Mouse (Mus musculus) hindbrain, embryonic 13.5 days (tissue): ENCODE measurements at regions not wholly inside any gene's neighbourhood (a gene's known extent, or its start where the extent isn't known, plus 50 kb on each side); places are given as distances from the start of the nearest gene placed in this dataset.

Experiments used
- ATAC-seq: fragments of 200-750 bp; cut with Nextera tagmentation; 2 replicates; pipeline ENCODE4 v1.8.0; 2017; ENCODE audit warnings: moderate TSS enrichment; ENCODE audit not compliant: low FRiP score
- H3K27ac ChIP-seq: fragments of 300-500 bp; sonication (generic); 2 replicates; pipeline ENCODE4 v1.5.1; 2015; ENCODE audit warnings: inconsistent platforms, mild to moderate bottlenecking, moderate library complexity
- H3K27me3 ChIP-seq: fragments of 300-500 bp; sonication (generic); 2 replicates; pipeline ENCODE4 v1.6.1; 2015; ENCODE audit warnings: mild to moderate bottlenecking, inconsistent platforms
- H3K36me3 ChIP-seq: fragments of 300-500 bp; sonication (generic); 2 replicates; pipeline ENCODE4 v1.6.1; 2015; ENCODE audit warnings: mild to moderate bottlenecking, inconsistent platforms
- H3K4me1 ChIP-seq: fragments of 300-500 bp; sonication (generic); replicated peaks from 2 replicates; pipeline ENCODE4 v1.6.1; 2015; ENCODE audit warnings: inconsistent platforms
- H3K4me2 ChIP-seq: fragments of 300-500 bp; sonication (generic); 2 replicates; pipeline ENCODE4 v1.6.1; 2015; ENCODE audit warnings: inconsistent platforms, mild to moderate bottlenecking, moderate library complexity
- H3K4me3 ChIP-seq: fragments of 300-500 bp; sonication (generic); 2 replicates; pipeline ENCODE4 v1.5.1; 2015; ENCODE audit warnings: mild to moderate bottlenecking, inconsistent platforms
- H3K9ac ChIP-seq: fragments of 300-500 bp; sonication (generic); 2 replicates; pipeline ENCODE4 v1.6.1; 2015; ENCODE audit warnings: mild to moderate bottlenecking, inconsistent platforms
- H3K9me3 ChIP-seq: fragments of 300-500 bp; sonication (generic); 2 replicates; pipeline ENCODE4 v1.6.1; 2016; ENCODE audit warnings: inconsistent platforms
- WGBS: fragments of 180-500 bp; shearing (Covaris S2); methylation state at CpG from one replicate; pipeline ENCODE4 v1.1.7; 2015; 5-methylcytosine and 5-hydroxymethylcytosine counted together

GRCm38 (mm10) chr2:30715720-30716310 is 87.6 kb downstream of the 1700001O22Rik start:
- no peak for ATAC-seq

GRCm38 (mm10) chr2:30713535-30713934 is 89.9 kb downstream of the 1700001O22Rik start:
- H3K36me3 ChIP-seq, result no peaks in the 10 kb centered on the region
- H3K9ac ChIP-seq, result no peak overlapping the region
- H3K4me2 ChIP-seq, result no peak overlapping the region
- no peaks in the 10 kb centered on the region for H3K9me3 ChIP-seq
- 23% methylated on average over 3 of the region's 3 CpGs for WGBS
- ATAC-seq, result no peak
- H3K27ac ChIP-seq, result peak overlapping the region; percentile 44; the same call in 1 of the 2 replicates
- peaks cover 74% of the 10 kb centered on the region for H3K4me1 ChIP-seq
- H3K27me3 ChIP-seq, result no peaks in the 10 kb centered on the region
- H3K4me3 ChIP-seq, result no peak overlapping the region

More at GRCm38 (mm10) chr2:30715720-30716310, 87.6 kb downstream of the 1700001O22Rik start:
- Histone ChIP-seq H3K36me3 (no peaks in the 10 kb centered on the region), H3K4me1 (peaks cover 76% of the 10 kb centered on the region), H3K27ac (peak overlapping the region; percentile 100), H3K4me2 (no peak overlapping the region), H3K27me3 (no peaks in the 10 kb centered on the region), H3K4me3 (no peak overlapping the region), H3K9ac (peak overlapping the region; percentile 73), H3K9me3 (no peaks in the 10 kb centered on the region)
- WGBS, result 78% methylated on average over 4 of the region's 4 CpGs

- H3K4me3 ChIP-seq, result no peak overlapping the region
- WGBS, result 58% methylated on average over 9 of the region's 9 CpGs
These were observed 90.5 kb downstream of the 1700001O22Rik start for GRCm38 (mm10) chr2:30712841-30713401.

GRCm38 (mm10) chr2:30711853-30712498 is 91.5 kb downstream of the 1700001O22Rik start:
- Histone ChIP-seq H3K9ac (peak overlapping the region; percentile 77), H3K4me2 (peak overlapping the region; percentile 74), H3K4me3 (peak overlapping the region; percentile 38), H3K27ac (peak overlapping the region; percentile 97), H3K36me3 (no peaks in the 10 kb centered on the region), H3K4me1 (peaks cover 74% of the 10 kb centered on the region), H3K9me3 (no peaks in the 10 kb centered on the region), H3K27me3 (no peaks in the 10 kb centered on the region)
- ATAC-seq, result peak; percentile 69
- 1% methylated on average over 56 of the region's 63 CpGs for WGBS

More at GRCm38 (mm10) chr2:30712841-30713401, 90.5 kb downstream of the 1700001O22Rik start:
- H3K4me1 ChIP-seq, result peaks cover 74% of the 10 kb centered on the region
- H3K9ac ChIP-seq, result no peak overlapping the region
- H3K9me3 ChIP-seq, result no peaks in the 10 kb centered on the region
- H3K27me3 ChIP-seq, result no peaks in the 10 kb centered on the region
- peak overlapping the region; percentile 74; the same call in 1 of the 2 replicates for H3K4me2 ChIP-seq
- no peak for ATAC-seq
- peak overlapping the region; percentile 97 for H3K27ac ChIP-seq
- H3K36me3 ChIP-seq, result no peaks in the 10 kb centered on the region

- peak overlapping the region; percentile 77 for H3K9ac ChIP-seq
- H3K4me2 ChIP-seq, result peak overlapping the region; percentile 74
- no peaks in the 10 kb centered on the region for H3K36me3 ChIP-seq
- H3K27ac ChIP-seq, result peak overlapping the region; percentile 97
- no peaks in the 10 kb centered on the region for H3K9me3 ChIP-seq
- peak; percentile 61 for ATAC-seq
- no peaks in the 10 kb centered on the region for H3K27me3 ChIP-seq
- WGBS, result 2% methylated on average over 15 of the region's 15 CpGs
- peaks cover 73% of the 10 kb centered on the region for H3K4me1 ChIP-seq
- peak overlapping the region; percentile 38 for H3K4me3 ChIP-seq
These were observed 92.0 kb downstream of the 1700001O22Rik start for GRCm38 (mm10) chr2:30711476-30711852.

GRCm38 (mm10) chr2:30710895-30711294 is 92.6 kb downstream of the 1700001O22Rik start:
- Histone ChIP-seq H3K9ac (peak overlapping the region; percentile 77; the same call in 1 of the 2 replicates), H3K4me3 (no peak overlapping the region), H3K27ac (peak overlapping the region; percentile 97), H3K4me2 (no peak overlapping the region), H3K4me1 (peaks cover 73% of the 10 kb centered on the region), H3K27me3 (no peaks in the 10 kb centered on the region), H3K9me3 (no peaks in the 10 kb centered on the region), H3K36me3 (no peaks in the 10 kb centered on the region)
- no peak for ATAC-seq
- 95% methylated on average over 7 of the region's 7 CpGs for WGBS

GRCm38 (mm10) chr2:30709386-30709884 is 94.0 kb downstream of the 1700001O22Rik start:
- Histone ChIP-seq H3K27me3 (no peaks in the 10 kb centered on the region), H3K36me3 (no peaks in the 10 kb centered on the region), H3K27ac (peak overlapping the region; percentile 98), H3K4me2 (no peak overlapping the region), H3K4me3 (no peak overlapping the region), H3K4me1 (peaks cover 75% of the 10 kb centered on the region), H3K9me3 (peaks cover under 1% of the 10 kb centered on the region; the same call in 1 of the 2 replicates), H3K9ac (no peak overlapping the region)
- no peak for ATAC-seq
- WGBS, result 57% methylated on average over 3 of the region's 3 CpGs

GRCm38 (mm10) chr2:30708762-30709385 is 94.6 kb downstream of the 1700001O22Rik start:
- Histone ChIP-seq H3K27me3 (no peaks in the 10 kb centered on the region), H3K9ac (peak overlapping the region; percentile 82; the same call in 1 of the 2 replicates), H3K4me3 (no peak overlapping the region), H3K27ac (peak overlapping the region; percentile 98), H3K36me3 (no peaks in the 10 kb centered on the region), H3K4me2 (peak overlapping the region; percentile 59; the same call in 1 of the 2 replicates), H3K4me1 (peaks cover 73% of the 10 kb centered on the region), H3K9me3 (peaks cover 4% of the 10 kb centered on the region; the same call in 1 of the 2 replicates)
- 58% methylated on average over 4 of the region's 4 CpGs for WGBS
- no peak for ATAC-seq

GRCm38 (mm10) chr2:30708001-30708683 is 95.3 kb downstream of the 1700001O22Rik start:
- Histone ChIP-seq H3K9me3 (peaks cover 4% of the 10 kb centered on the region; the same call in 1 of the 2 replicates), H3K4me2 (peak overlapping the region; percentile 59), H3K9ac (peak overlapping the region; percentile 82), H3K27me3 (no peaks in the 10 kb centered on the region), H3K36me3 (no peaks in the 10 kb centered on the region), H3K4me3 (peak overlapping the region; percentile 34), H3K4me1 (peaks cover 68% of the 10 kb centered on the region), H3K27ac (peak overlapping the region; percentile 98)
- WGBS, result under 1% methylated on average over 43 of the region's 48 CpGs
- peak; percentile 23 for ATAC-seq

- ATAC-seq, result no peak; the same call in 1 of the 2 replicates
- WGBS, result 4% methylated on average over 43 of the region's 44 CpGs
- peak overlapping the region; percentile 82 for H3K9ac ChIP-seq
These were observed 96.1 kb downstream of the 1700001O22Rik start for GRCm38 (mm10) chr2:30707099-30708000.

GRCm38 (mm10) chr2:30706036-30706435 is 97.4 kb downstream of the 1700001O22Rik start:
- H3K4me2 ChIP-seq, result no peak overlapping the region
- no peaks in the 10 kb centered on the region for H3K36me3 ChIP-seq
- H3K27me3 ChIP-seq, result no peaks in the 10 kb centered on the region
- H3K27ac ChIP-seq, result peak overlapping the region; percentile 98
- peaks cover 57% of the 10 kb centered on the region for H3K4me1 ChIP-seq
- H3K9me3 ChIP-seq, result peaks cover 4% of the 10 kb centered on the region; the same call in 1 of the 2 replicates
- 57% methylated on average over 5 of the region's 5 CpGs for WGBS
- no peak for ATAC-seq
- H3K4me3 ChIP-seq, result no peak overlapping the region
- H3K9ac ChIP-seq, result no peak overlapping the region

More at GRCm38 (mm10) chr2:30707099-30708000, 96.1 kb downstream of the 1700001O22Rik start:
- H3K4me1 ChIP-seq, result peaks cover 66% of the 10 kb centered on the region
- peaks cover 4% of the 10 kb centered on the region; the same call in 1 of the 2 replicates for H3K9me3 ChIP-seq
- peak overlapping the region; percentile 59 for H3K4me2 ChIP-seq
- peak overlapping the region; percentile 98 for H3K27ac ChIP-seq
- H3K4me3 ChIP-seq, result peak overlapping the region; percentile 34
- no peaks in the 10 kb centered on the region for H3K36me3 ChIP-seq
- no peaks in the 10 kb centered on the region for H3K27me3 ChIP-seq
